In the genomic region with DNA sequence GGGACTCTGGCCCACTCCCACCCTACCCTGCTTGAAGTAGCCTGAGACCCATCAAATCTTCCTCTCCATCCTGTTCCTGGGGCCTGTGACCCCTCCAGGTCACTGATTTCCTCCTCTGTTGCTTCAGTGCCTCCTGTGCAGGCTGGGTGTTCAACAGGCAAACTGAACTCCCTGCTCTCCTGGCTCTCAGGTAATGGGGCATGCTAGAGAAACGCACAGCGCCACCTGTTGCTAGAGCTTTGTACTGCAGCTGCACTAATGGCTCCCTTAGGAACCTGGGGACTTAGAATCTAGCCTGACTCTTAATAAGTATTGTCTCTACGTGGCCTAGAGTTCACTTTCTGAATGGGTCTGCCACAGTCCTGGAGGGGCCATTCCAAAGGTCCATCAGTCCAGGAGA, we compare ENCODE assay signal across 1 mouse cellular context.
TF ChIP-seq lines count a peak whose summit lies in the region.

No protein-coding gene starts in this region.

TF ChIP-seq in MEL, 35 proteins besides CTCF, POLR2A, EP300 and RAD21:
- TF ChIP-seq SMC3 (IDR thresholded peaks at IDR 0.05; ENCODE audit: low read depth, low read length) (peak; percentile 87), POLR2AphosphoS2 (IDR thresholded peaks at IDR 0.05; ENCODE audit: low read length) (no peak), USF2 (IDR thresholded peaks at IDR 0.05; ENCODE audit: borderline replicate concordance in 1 of 2, insufficient read depth in 1 of 2, low read depth in 1 of 2, low read length in 2 of 2) (no peak), MAZ (IDR thresholded peaks at IDR 0.05; ENCODE audit: low read depth, low read length) (no peak), NELFE (IDR thresholded peaks at IDR 0.05; ENCODE audit: low read depth, low read length) (no peak), MAFK (IDR thresholded peaks at IDR 0.05; ENCODE audit: borderline replicate concordance, low read depth, low read length) (no peak), ZC3H11A (IDR thresholded peaks at IDR 0.05; ENCODE audit: low read depth, low read length) (peak; percentile 61), ETS1 (IDR thresholded peaks at IDR 0.05; ENCODE audit: low read depth, low read length) (no peak)
